Mouse (Mus musculus) activated CD4-positive, CD25-positive, alpha-beta regulatory T cell, adult 4 months (primary cell): Measurements from ENCODE around the gene Rps3. TPM values are rescaled to one million over a fixed set of nuclear protein-coding genes. Genes with fewer than 3 reads are reported as not detected.

Experiments
- ATAC-seq: one replicate; pipeline ENCODE4 v1.8.0; 2017
- polyA plus RNA-seq, 2 experiments: library from polyadenylated mRNA; unstranded; fragments of 100-300 nt; shearing (Covaris generic); gene quantifications; one replicate each; pipeline ENCODE4 v1.2.1; 2017

Rps3 gene
- polyA plus RNA-seq, 2 experiments from 2014 or later, result 2,602 to 3,921 TPM

- no peak for ATAC-seq
Measured at GRCm38 (mm10) chr7:99438881-99439280, 44.7 kb downstream of the Rps3 start.

- no peak for ATAC-seq
Measured at GRCm38 (mm10) chr7:99436530-99436929, 47.0 kb downstream of the Rps3 start.

DNA sequence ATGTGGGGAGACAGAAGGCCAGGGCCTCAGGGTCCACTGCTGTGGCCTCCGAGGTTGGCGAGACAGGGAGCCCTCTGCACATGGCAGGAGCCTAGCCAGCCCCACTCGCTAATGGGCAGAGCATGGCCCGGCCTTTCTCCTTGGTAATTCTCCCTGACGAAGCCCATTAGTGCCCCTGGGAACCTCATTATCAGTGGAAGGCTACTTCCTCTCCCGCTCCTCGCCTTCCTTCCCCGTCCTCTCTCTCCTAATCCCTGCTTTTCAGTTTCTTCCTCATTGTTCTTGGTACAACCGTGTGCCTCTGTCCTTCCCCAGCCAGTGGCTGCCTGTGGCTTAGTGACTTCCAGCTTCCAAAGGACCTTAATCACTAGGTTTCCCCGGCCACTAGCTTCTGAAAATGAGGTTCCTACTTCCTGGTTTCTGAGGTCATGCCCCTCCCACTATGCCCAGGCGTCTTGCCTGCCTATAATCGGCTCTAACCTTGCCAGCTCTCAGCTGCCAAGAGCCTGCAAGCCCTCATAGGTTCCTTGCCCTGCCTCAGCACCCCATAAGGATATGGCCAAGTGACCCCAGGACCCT lies 48.8 kb downstream of the Rps3 start:
- ATAC-seq, result no peak

- ATAC-seq, result no peak
Measured at GRCm38 (mm10) chr7:99432863-99433262, 50.7 kb downstream of the Rps3 start.

- ATAC-seq, result peak; percentile 80
Measured at GRCm38 (mm10) chr7:99432248-99432647, 51.3 kb downstream of the Rps3 start.

DNA sequence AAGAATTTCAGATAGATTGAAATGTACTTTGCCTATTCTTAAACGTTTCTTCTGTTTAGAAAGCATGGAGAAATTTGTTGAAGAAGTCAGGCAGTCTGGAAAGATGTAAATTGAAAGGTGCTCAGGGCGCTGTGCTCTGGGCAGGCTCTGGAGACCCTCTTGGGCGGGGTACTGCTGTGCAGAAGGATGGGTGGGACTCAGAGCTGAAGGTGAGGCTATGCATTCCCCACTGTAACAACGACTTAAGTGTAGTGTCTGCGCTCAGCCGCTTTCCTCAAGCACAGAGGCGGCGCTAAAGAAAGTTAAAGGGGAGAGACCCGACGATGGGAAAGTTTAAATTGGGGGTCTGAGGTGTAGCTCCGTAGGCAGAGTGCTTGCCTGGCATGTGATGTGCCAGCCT lies 53.3 kb downstream of the Rps3 start:
- ATAC-seq, result no peak

DNA sequence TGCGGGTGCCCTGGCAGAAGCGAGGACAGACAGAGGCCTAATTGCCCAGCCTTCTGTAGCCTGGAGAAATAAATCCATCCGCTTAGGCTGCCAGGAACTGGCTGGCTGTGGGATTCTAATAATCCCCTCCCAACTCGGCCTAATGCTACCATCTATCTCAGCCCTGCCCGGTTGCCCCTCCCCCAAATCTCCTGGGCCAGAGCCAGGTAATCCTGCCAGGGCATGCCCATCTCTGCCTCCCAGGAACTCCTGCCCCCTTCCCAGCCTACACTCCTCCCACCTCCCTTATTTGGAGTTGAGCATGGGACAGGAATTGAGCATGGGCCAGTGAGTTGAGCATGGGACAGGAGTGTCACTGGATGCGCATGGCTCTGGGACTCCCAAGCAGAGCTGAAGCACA lies 53.8 kb downstream of the Rps3 start:
- ATAC-seq, result no peak

DNA sequence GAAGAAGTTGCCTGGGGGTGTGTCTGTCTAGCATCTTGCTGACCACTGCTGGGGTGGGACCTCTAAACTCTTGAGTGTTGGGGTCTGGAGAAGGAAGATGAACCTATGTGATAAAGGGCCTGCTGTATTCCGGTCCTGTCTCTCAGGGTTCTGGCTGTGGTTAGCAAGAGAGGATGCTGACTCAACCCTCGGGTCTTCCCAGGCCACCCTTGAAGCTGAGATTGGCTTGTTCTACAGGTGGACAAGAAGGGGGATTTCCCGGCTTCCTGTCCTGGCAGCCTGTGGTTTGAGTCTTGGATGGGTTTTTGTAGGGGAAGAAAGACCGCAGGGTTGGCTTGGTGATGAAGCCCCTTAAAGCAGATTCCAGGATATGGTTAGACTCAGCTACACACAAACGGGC lies 54.7 kb downstream of the Rps3 start:
- ATAC-seq, result peak; percentile 58

GRCm38 (mm10) chr7:99427987-99428386 lies 55.6 kb downstream of the Rps3 start:
- no peak for ATAC-seq

Other genes with a start within 250 kb of the Rps3 start
- not detected for gene Mogat2, start 245.1 kb downstream of the Rps3 start, polyA plus RNA-seq
- 1 to 10 TPM; 2.8 to 4.1 TPM for gene Map6, start 216.3 kb downstream of the Rps3 start, polyA plus RNA-seq
- not detected for gene Serpinh1, start 130.5 kb downstream of the Rps3 start, polyA plus RNA-seq
- gene Gdpd5, start 102.3 kb downstream of the Rps3 start, polyA plus RNA-seq, result 10 to 100 TPM in 1 of 2 experiments, 1 to 10 TPM in 1; 9.7 to 14.7 TPM
- gene Klhl35, start 17.7 kb downstream of the Rps3 start, polyA plus RNA-seq, result not detected
- gene Arrb1, start 51.7 kb upstream of the Rps3 start, polyA plus RNA-seq, result 10 to 100 TPM in 1 of 2 experiments, 1 to 10 TPM in 1; 8.3 to 12.0 TPM
- gene Tpbgl, start 143.4 kb upstream of the Rps3 start, polyA plus RNA-seq, result under 1 TPM in 1 of 2 experiments, not detected in 1; 0.25 TPM
- gene Slco2b1, start 227.6 kb upstream of the Rps3 start, polyA plus RNA-seq, result not detected
- gene Olfr520, start 246.5 kb upstream of the Rps3 start, polyA plus RNA-seq, result not detected